Mouse (Mus musculus) induced T-regulatory cell, adult 2 months (primary cell): ENCODE data around the gene Arpc1b.
"Not testable (repeated sequence)": the region's sequence is repeated elsewhere in the genome, so short reads cannot be mapped to it uniquely, and the experiment has no call there.

ENCODE experiments used
- DNase-seq: peaks from one replicate; pipeline ENCODE4 v3.0.0-alpha.2; 2012; ENCODE audit warnings: low read depth

The Arpc1b gene

GRCm38 (mm10) chr5:145114071-145114605 is at the start of gene Arpc1b:
Gene Arpc1b (plus strand): TSS chr5:145114215.
- peak; percentile 86 for DNase-seq

DNA sequence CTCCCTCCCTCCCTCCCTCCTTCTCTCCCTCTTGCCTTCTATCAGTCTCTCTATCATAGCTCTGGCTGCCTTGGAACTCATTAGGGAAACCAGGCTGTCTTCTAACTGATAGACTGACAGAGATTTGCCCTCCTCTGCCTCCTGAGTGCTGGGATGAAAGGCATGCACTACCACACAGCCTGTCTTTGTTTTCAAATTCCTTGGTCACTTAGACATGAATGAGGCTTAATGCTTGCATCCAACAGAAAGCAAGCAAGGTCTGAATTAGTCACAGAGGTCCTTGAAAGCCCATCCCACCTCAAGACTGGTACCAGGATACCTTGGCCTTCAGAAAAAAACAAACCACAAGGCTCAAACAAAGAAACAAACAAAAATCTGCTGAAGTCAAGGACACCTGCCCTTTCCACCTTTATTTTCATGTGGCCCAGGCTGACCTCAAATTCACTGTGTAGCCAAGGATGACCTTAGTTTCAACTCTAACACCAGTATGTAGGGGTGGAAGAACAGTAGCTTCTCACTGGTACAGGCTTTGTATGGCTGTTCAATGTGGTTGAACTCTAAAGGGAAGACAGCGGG is 49.2 kb upstream of the Arpc1b start:
- DNase-seq = no peak

DNA sequence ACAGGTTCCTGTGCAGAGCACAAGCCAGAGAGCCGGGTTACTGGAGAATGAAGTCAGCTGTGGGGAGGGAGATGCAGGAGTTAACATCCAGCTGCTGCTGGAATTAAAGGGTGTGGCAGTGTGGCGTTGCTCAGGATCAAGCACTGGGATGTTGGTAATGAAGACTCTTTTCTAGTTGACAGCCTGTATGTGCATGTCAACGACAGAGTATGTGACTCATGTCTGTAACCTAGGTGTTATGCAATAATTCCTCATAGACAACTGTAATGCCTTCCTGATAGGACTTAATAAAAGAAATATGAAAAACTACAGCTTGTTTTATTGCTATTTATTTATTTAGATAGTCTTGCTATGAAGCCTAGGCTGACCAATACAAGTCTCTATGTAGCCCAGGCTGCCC is 45.2 kb upstream of the Arpc1b start:
- no peak for DNase-seq

DNA sequence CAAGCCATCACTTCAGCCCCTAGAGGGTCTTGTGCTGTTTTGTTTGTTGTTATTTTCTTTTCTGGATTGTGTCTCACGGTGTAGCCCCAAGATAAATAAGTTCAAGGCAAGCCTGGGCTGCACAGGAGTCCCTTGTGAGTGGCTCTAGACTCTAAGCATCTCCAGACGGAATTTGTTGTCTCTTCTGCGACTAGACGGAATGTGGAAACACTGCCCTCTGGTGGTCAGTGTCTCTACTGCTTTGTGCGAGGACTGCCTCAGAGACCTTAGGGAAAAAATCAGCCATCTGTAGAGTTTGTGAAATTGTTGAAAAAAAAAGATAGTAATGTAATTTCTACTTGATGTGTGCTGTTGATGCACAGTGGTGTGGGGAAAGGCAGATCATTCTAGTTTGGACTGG is 44.3 kb upstream of the Arpc1b start:
- peak; percentile 84 for DNase-seq

DNA sequence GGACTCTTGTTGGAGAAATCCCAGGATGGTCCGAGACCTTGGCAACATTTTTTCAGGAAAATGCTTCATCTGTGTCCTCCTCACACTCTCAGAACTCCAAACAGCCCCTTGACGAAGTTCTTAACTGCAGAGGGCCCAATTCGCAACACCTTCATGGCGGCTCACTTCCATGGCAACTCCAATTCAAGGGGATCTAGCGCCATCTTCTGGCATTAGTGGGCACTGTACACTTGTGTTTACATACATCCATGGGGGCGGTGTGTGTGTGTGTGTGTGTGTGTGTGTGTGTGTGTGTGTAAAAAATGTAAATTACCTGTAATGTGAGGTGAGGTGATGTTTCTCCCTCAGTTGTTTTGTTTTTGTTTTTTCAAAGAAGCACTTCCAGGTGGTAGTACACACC is 42.7 kb upstream of the Arpc1b start:
- DNase-seq = peak; percentile 58

DNA sequence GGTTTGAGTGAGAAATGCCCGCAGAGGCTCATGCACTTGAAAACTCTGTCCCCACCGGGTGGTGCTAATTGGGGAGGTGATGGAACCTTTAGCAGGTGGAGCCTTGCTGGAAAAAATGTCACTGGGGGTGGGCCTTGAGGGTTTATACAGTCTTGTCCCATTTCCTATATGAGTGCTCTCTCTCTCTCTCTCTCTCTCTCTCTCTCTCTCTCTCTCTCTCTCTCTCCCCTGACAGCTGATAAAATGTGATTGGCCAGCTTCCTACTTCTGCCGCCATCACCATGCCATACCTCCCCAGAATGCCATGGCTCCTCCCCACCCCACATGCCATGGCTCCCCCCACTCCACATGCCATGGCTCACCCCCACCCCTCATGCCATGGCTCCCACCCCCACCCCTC is 38.9 kb upstream of the Arpc1b start:
- no peak for DNase-seq

- no peak for DNase-seq
Observed at GRCm38 (mm10) chr5:145081866-145082613, 32.0 kb upstream of the Arpc1b start.

- not testable (repeated sequence) for DNase-seq
Observed at GRCm38 (mm10) chr5:145083201-145083600, 30.8 kb upstream of the Arpc1b start.

GRCm38 (mm10) chr5:145083632-145084451 is 30.2 kb upstream of the Arpc1b start, which contains the start of the genes Arpc1a and Kpna7:
Gene Arpc1a (plus strand): TSS chr5:145083830.
Gene Kpna7 (minus strand): TSS chr5:145084030.
- DNase-seq = peak; percentile 97

DNA sequence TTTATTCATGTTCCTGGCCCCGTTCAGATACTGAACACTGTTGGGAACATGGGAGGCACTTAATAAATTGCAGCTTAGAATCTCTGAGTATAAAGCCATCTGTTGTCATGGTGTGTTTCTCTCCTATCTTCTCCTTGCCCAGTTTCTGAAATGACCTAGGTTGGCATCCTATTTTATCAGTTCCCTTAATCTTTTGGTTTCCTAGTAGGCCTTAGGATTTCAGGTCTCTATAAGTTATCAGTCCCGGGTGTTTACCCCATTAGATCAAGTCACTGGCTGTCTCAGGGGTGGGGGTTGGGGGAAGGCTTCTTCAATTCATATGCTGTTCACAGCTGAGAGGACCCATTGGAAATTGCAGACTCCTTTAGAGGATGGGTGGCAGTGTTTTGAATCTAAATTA is 29.2 kb upstream of the Arpc1b start:
- DNase-seq = peak; percentile 16

- peak; percentile 32 for DNase-seq
Observed at GRCm38 (mm10) chr5:145088186-145088585, 25.8 kb upstream of the Arpc1b start.

DNA sequence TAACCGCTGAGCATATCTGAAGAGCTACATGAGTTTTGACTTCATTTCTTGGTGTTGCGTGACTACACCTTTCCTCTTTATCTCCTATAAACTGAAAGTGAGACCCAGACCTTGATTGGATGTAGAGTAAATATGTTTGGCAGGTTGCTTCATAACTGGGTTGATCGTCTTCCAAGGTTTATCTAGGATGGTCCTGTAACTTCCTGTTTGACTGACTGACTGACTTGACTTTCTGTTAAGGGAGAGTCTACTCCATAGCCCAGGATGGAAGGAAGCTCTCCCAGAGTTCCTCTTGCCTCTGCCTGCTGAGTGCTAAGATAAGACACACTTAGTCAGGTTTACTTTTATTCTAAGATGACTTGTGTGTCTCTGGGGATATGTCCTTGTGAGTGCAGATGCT is 24.1 kb upstream of the Arpc1b start:
- DNase-seq = no peak

DNA sequence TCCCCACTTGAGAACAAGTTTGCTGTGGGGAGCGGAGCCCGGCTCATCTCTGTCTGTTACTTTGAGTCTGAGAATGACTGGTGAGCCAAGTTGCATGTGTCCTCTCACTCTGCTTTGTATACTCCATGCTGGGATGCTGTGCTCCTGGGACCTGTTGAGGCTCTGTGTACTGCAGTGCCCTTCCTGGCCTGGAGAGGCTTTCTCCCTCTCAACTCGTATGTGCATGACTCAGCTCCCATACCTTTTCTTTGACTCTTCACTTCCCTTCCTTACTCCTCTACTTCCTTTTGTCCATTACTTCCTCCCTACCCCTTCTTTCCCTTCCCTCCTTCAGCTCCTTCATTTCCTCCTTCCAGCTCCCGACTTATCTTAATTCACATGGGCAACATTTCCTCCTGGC is 17.8 kb upstream of the Arpc1b start:
- DNase-seq = no peak

DNA sequence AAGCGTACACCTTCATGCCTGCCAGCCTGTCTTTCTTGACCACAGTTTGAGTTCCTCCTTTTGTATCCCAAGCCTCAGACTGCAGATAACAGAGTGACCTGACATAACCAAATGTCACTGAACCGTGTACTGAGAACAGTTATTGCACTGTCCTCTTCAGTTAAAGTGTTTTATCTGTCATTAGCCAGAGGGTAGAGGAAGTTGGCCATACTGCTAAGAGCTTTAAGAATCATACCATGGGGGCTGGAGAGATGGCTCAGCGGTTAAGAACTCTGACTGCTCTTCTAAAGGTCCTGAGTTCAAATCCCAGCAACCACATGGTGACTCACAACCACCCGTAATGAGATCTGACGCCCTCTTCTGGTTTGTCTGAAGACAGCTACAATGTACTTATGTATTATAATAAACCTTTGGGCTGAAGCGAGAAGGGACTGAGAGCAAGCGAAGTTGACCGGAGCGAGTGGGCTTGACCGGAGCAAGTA is 15.6 kb upstream of the Arpc1b start:
- DNase-seq = no peak

GRCm38 (mm10) chr5:145100960-145101359 is 13.1 kb upstream of the Arpc1b start:
- DNase-seq = no peak

GRCm38 (mm10) chr5:145101451-145101850 is 12.6 kb upstream of the Arpc1b start:
- DNase-seq = not testable (repeated sequence)

DNA sequence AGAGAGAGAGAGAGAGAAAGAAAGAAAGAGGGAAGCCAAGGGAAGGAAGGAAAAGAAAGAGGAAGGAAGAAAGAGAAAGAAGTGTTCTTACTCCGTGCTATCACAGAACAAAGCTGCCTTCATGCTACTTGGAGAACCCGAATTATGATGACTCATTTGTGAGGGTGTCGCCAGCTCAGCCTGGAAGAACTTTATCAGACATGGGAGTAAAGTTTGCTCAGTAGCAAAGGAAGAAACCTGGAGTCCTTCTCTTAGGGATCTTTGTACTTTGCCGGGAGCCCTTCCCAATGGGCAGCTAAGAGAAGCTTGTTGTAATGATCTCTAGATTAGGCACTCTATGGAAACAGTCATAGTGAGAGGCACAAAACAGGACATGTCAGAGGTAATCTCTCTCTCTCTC is 11.3 kb upstream of the Arpc1b start:
- no peak for DNase-seq

DNA sequence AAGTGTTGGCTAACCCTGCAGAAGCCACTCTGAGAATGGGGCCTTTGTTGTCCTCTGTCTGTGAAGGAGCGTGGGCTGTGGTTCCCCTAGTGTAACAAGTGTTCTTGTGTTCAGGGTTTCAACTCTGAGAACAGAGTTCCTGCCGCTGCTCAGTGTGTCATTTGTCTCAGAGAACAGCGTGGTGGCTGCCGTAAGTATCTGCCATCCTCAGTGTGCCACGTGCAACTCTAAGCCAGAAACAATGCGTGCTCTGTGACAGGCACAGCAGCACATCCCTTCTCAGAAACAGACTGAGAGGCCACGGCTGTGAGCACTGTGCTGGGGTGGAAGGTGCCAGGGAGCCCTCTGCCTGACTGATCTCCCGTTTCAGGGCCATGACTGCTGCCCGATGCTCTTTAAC is 9.7 kb upstream of the Arpc1b start:
- no peak for DNase-seq

DNA sequence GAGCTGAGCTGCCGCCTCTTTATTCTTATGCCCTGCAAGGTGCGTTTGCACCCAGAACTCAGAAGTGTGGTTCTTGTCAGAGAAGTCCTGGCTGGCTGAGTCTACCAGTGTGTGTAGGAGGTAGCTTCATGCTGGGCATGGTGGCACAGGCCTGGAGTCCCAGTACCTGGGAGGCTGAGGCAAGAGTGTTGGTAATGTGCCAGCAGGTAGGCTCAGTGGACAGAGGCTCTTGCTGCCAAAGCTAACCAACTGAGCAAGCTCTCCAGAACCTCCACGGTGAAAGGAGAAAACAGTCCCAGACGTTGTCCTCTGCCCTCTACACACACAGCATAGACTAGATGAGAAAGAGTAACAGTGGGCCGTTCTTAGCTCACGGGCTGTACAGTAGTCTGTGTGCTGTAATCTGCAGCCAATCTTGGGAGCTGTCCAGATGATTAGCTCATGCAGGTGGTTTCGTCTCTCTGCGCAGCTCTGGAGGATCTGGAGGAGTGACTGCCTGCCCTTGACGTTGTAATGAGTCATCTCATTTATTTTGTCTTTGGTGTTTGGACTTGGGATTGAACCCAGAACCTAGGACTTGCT is 8.2 kb upstream of the Arpc1b start:
- DNase-seq = no peak

- DNase-seq = no peak
Observed at GRCm38 (mm10) chr5:145110401-145110800, 3.6 kb upstream of the Arpc1b start.

DNA sequence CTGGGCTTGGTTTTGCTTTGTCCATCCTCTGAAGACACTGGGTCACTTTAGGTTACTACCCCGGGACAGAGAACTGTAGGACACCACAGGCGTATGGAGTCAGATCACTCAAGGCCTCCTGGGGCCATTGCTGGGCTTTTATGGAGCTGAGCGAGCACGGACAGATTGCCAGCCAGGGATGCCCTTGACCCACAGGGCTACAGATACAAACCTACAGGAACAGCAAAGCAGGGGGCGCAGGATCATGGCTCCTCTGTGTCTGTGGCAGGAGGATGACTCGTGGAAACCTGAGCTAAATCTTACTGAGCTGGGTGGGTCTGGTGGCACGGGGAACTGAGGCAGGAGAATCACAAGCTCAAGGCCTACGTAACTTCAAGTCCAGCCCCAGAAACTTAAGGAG is 1.4 kb upstream of the Arpc1b start:
- no peak for DNase-seq

DNA sequence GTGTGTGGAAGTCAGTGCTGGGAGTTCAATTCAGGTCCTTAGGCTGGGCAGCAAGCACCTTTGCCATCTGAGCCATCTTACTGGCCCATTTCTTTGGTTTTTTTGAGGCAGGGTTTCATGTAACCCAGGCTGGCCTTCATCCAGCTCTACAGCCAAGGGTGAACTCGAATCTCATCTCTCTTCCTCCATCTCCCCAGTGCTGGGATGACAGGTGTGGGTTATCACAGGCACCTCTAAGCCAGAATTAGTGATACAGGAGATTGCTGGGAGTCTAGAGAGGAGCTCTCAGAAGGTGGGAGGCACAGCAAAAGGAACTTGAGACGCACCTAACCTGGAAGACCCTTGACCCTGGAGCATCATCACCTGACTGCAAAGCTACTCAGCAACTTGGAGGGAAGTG is 599 bp upstream of the Arpc1b start:
- DNase-seq = no peak
